Mouse (Mus musculus): ENCODE data around the gene Vmp1.

Vmp1 gene

GRCm38 (mm10) chr11:86586177-86586867 is 97.3 kb downstream of the Vmp1 start:
- DNase-seq (ENCODE audit: low read depth in 1 of 2, low spot score in 2 of 2) = no peak

- no peak for DNase-seq (ENCODE audit: low read depth in 1 of 2, low spot score in 2 of 2)
Measured at GRCm38 (mm10) chr11:86585598-86585984, 98.0 kb downstream of the Vmp1 start.

DNA sequence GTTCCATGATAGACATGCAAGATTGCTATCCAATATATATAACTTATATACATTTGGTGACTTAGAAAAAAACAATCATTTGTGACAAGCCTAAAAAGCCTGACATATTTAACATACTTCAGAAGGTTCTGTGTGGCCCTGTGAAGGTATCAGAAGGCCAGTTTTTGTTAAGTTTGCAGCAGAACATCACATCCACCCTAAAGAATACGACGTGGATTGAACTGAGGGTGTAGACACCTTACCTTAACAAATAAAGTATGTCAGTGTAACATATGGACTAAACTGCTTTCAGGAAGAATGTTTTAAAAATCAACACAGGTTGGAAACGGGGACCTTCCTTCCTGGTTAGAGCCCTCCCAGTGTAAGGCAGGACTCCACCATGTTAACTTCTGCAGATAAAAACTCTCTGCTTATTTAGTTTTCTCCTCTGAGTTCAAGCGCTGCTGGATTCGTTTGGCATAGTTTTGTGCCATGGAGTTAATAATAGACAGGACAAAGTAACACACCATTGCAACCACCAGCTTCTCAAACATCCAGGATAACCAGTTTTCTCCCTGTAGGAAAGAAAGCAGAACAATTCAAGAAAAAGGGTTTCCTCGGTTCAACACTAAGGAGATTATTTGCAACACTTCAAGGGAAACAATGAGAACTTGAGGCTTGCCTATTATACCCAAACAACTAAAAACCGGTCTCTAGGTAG is 98.6 kb downstream of the Vmp1 start:
- no peak for DNase-seq (ENCODE audit: low read depth in 1 of 2, low spot score in 2 of 2)

DNA sequence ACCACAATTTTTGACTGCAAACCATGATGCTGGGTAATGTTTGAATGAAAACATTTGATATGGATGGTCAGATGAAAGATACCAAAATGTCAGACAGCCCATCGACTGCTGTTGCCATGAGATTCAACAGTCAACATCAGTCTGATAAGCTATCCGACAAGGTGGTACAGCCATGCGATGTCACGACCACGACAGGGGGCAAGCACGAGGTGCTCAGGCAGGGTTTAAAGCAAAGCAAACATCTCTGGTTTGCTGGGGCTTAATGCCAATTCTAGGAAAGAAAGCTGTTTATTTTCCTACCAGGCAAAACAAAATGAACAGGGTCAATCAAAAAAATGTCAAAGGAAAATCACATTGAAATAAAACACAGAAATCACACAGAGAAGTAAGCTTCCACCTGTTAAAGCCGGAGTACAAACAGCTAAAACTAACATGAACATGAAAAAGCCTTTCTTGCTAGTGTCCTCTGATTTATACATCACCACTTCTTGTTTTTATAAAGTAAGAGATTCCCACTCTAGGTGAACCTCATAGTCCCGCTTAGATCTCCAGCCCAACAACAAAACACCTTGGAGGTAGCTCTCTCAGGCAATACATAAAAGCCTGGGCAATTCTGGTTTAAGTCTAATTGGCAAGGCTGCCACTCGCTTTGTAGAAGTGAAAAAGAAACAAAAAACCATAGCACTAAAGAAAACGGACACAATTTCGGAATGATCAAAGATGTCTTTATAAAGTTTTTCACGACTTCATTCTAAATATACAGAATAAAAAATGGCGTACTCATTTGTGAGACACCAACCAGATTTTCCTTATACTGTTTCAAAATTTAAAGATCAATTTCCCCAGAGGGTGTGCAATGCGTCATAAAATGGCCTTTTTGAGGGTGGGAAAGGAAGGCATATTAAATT is 99.4 kb downstream of the Vmp1 start:
- DNase-seq (ENCODE audit: low read depth in 1 of 2, low spot score in 2 of 2) = no peak

GRCm38 (mm10) chr11:86583313-86583825 is 100.3 kb downstream of the Vmp1 start:
- DNase-seq (ENCODE audit: low read depth in 1 of 2, low spot score in 2 of 2) = no peak

- DNase-seq (ENCODE audit: low read depth in 1 of 2, low spot score in 2 of 2) = no peak
Measured at GRCm38 (mm10) chr11:86582543-86583260, 100.9 kb downstream of the Vmp1 start.

GRCm38 (mm10) chr11:86581943-86582542 is 101.6 kb downstream of the Vmp1 start:
- no peak for DNase-seq (ENCODE audit: low read depth in 1 of 2, low spot score in 2 of 2)

- DNase-seq (ENCODE audit: low read depth in 1 of 2, low spot score in 2 of 2) = peak in 1 of 2 experiments; percentile 46
Measured at GRCm38 (mm10) chr11:86581250-86581753, 102.3 kb downstream of the Vmp1 start.

- DNase-seq (ENCODE audit: low read depth in 1 of 2, low spot score in 2 of 2) = no peak
Measured at GRCm38 (mm10) chr11:86580319-86581113, 103.1 kb downstream of the Vmp1 start.

GRCm38 (mm10) chr11:86579731-86580318 is 103.8 kb downstream of the Vmp1 start:
- DNase-seq (ENCODE audit: low read depth in 1 of 2, low spot score in 2 of 2) = no peak

- DNase-seq (ENCODE audit: low read depth in 1 of 2, low spot score in 2 of 2) = peak; percentile 77 to 78
Measured at GRCm38 (mm10) chr11:86578809-86579730, 104.6 kb downstream of the Vmp1 start.

- DNase-seq (ENCODE audit: low read depth in 1 of 2, low spot score in 2 of 2) = no peak
Measured at GRCm38 (mm10) chr11:86578106-86578808, 105.4 kb downstream of the Vmp1 start.

- peak; percentile 57 to 60 for DNase-seq (ENCODE audit: low read depth in 1 of 2, low spot score in 2 of 2)
Measured at GRCm38 (mm10) chr11:86577231-86577630, 106.4 kb downstream of the Vmp1 start.

- DNase-seq (ENCODE audit: low read depth in 1 of 2, low spot score in 2 of 2) = no peak
Measured at GRCm38 (mm10) chr11:86575632-86576378, 107.8 kb downstream of the Vmp1 start.

- DNase-seq (ENCODE audit: low read depth in 1 of 2, low spot score in 2 of 2) = no peak
Measured at GRCm38 (mm10) chr11:86574408-86574807, 109.2 kb downstream of the Vmp1 start.

GRCm38 (mm10) chr11:86573646-86574231 is 109.9 kb downstream of the Vmp1 start:
- no peak for DNase-seq (ENCODE audit: low read depth in 1 of 2, low spot score in 2 of 2)
